Mouse (Mus musculus): ENCODE data around the gene Olfr646. TPM values are rescaled to one million over a fixed set of nuclear protein-coding genes. Genes with fewer than 3 reads are reported as not detected.

Olfr646 gene
- polyA plus RNA-seq, 1 experiment from 2014 or later, result not detected

- Histone ChIP-seq H3K27ac (ENCODE audit: low read depth) (no peak within 1 kb of the TSS), H3K9ac (replicated peaks) (no peak within 1 kb of the TSS), H3K4me1 (ENCODE audit: insufficient read depth) (no peaks in the 10 kb centered on the region), H3K27me3 (ENCODE audit: insufficient read depth, low read length) (no peaks in the 10 kb centered on the region), H3K9me3 (ENCODE audit: low read length) (no peaks in the 10 kb centered on the region), H3K4me3 (ENCODE audit: low read depth, low read length) (no peak within 1 kb of the TSS), H3K4me2 (ENCODE audit: low read depth, low read length) (no peak within 1 kb of the TSS), H3K36me3 (replicated peaks; ENCODE audit: insufficient read depth, low read length) (no peaks in the 10 kb centered on the region)
- 80% methylated on average over 5 of the region's 5 CpGs for WGBS (ENCODE audit: insufficient replicate concordance)
- no peak for ATAC-seq
- DNase-seq, result no peak
- TF ChIP-seq EP300 (IDR thresholded peaks at IDR 0.05; ENCODE audit: low read depth) (no peak), CTCF (IDR thresholded peaks at IDR 0.05; ENCODE audit: low read depth) (no peak)
These were observed 25.1 kb downstream of the Olfr646 start, which contains the start of gene Ubqln5 for GRCm38 (mm10) chr7:104129726-104130125. Gene Ubqln5 (minus strand): TSS chr7:104129826.

GRCm38 (mm10) chr7:104137305-104137704 is 32.6 kb downstream of the Olfr646 start, which contains the start of gene Olfr643:
Gene Olfr643 (minus strand): TSS chr7:104137405.
- Histone ChIP-seq H3K27ac (ENCODE audit: low read depth) (no peak within 1 kb of the TSS), H3K4me2 (ENCODE audit: low read depth, low read length) (no peak within 1 kb of the TSS), H3K9ac (replicated peaks) (no peak within 1 kb of the TSS), H3K36me3 (replicated peaks; ENCODE audit: insufficient read depth, low read length) (no peaks in the 10 kb centered on the region), H3K4me1 (ENCODE audit: insufficient read depth) (no peaks in the 10 kb centered on the region), H3K27me3 (ENCODE audit: insufficient read depth, low read length) (no peaks in the 10 kb centered on the region), H3K9me3 (ENCODE audit: low read length) (no peaks in the 10 kb centered on the region), H3K4me3 (ENCODE audit: low read depth, low read length) (no peak within 1 kb of the TSS)
- no peak for DNase-seq
- TF ChIP-seq CTCF (IDR thresholded peaks at IDR 0.05; ENCODE audit: low read depth) (no peak), EP300 (IDR thresholded peaks at IDR 0.05; ENCODE audit: low read depth) (no peak)
- ATAC-seq, result no peak
- 75% methylated on average over 5 of the region's 5 CpGs for WGBS (ENCODE audit: insufficient replicate concordance)

GRCm38 (mm10) chr7:104143179-104143578 is 38.5 kb downstream of the Olfr646 start, which contains the start of gene Ubqln3:
Gene Ubqln3 (minus strand): TSS chr7:104143279.
- H3K9me3 ChIP-seq (ENCODE audit: low read length), result no peaks in the 10 kb centered on the region
- TF ChIP-seq EP300 (IDR thresholded peaks at IDR 0.05; ENCODE audit: low read depth), result no peak
- TF ChIP-seq CTCF (IDR thresholded peaks at IDR 0.05; ENCODE audit: low read depth), result no peak
- H3K27me3 ChIP-seq (ENCODE audit: insufficient read depth, low read length), result no peaks in the 10 kb centered on the region
- no peak within 1 kb of the TSS for H3K4me2 ChIP-seq (ENCODE audit: low read depth, low read length)
- H3K36me3 ChIP-seq (replicated peaks; ENCODE audit: insufficient read depth, low read length), result no peaks in the 10 kb centered on the region
- ATAC-seq (no peak), DNase-seq (no peak)
- no peaks in the 10 kb centered on the region for H3K4me1 ChIP-seq (ENCODE audit: insufficient read depth)
- H3K9ac ChIP-seq (replicated peaks), result no peak within 1 kb of the TSS
- WGBS (ENCODE audit: insufficient replicate concordance), result 70% methylated on average over 3 of the region's 3 CpGs
- no peak within 1 kb of the TSS for H3K4me3 ChIP-seq (ENCODE audit: low read depth, low read length)
- no peak within 1 kb of the TSS for H3K27ac ChIP-seq (ENCODE audit: low read depth)

- DNase-seq (no peak), ATAC-seq (no peak)
- Histone ChIP-seq H3K27ac (ENCODE audit: low read depth) (no peak within 1 kb of the TSS), H3K4me2 (ENCODE audit: low read depth, low read length) (no peak within 1 kb of the TSS), H3K36me3 (replicated peaks; ENCODE audit: insufficient read depth, low read length) (no peaks in the 10 kb centered on the region), H3K27me3 (ENCODE audit: insufficient read depth, low read length) (no peaks in the 10 kb centered on the region), H3K4me1 (ENCODE audit: insufficient read depth) (no peaks in the 10 kb centered on the region), H3K4me3 (ENCODE audit: low read depth, low read length) (no peak within 1 kb of the TSS), H3K9me3 (ENCODE audit: low read length) (no peaks in the 10 kb centered on the region), H3K9ac (replicated peaks) (no peak within 1 kb of the TSS)
- TF ChIP-seq CTCF (IDR thresholded peaks at IDR 0.05; ENCODE audit: low read depth), result no peak
- TF ChIP-seq EP300 (IDR thresholded peaks at IDR 0.05; ENCODE audit: low read depth), result no peak
- 78% methylated on average over 2 of the region's 2 CpGs for WGBS (ENCODE audit: insufficient replicate concordance)
These were observed 45.8 kb downstream of the Olfr646 start, which contains the start of gene Ubqlnl for GRCm38 (mm10) chr7:104150456-104150855. Gene Ubqlnl (minus strand): TSS chr7:104150556.

Other genes with a start within 250 kb of the Olfr646 start
- gene Olfr66, start 218.6 kb upstream of the Olfr646 start, polyA plus RNA-seq (2015; fragmentation: Nextera tagmentation; extraction: Ambion mirVana), result not detected in 2 replicates
- not detected in 2 replicates for gene Olfr64, start 210.4 kb upstream of the Olfr646 start, polyA plus RNA-seq (2015; fragmentation: Nextera tagmentation; extraction: Ambion mirVana)
- gene Olfr65, start 201.4 kb upstream of the Olfr646 start, polyA plus RNA-seq (2015; fragmentation: Nextera tagmentation; extraction: Ambion mirVana), result not detected in 2 replicates
- not detected in 2 replicates for gene Olfr631, start 176.0 kb upstream of the Olfr646 start, polyA plus RNA-seq (2015; fragmentation: Nextera tagmentation; extraction: Ambion mirVana)
- 0.06 TPM in 1 of 2 replicates, not detected in the other for gene Olfr632, start 170.5 kb upstream of the Olfr646 start, polyA plus RNA-seq (2015; fragmentation: Nextera tagmentation; extraction: Ambion mirVana)
- not detected in 2 replicates for gene Olfr633, start 160.4 kb upstream of the Olfr646 start, polyA plus RNA-seq (2015; fragmentation: Nextera tagmentation; extraction: Ambion mirVana)
- not detected in 2 replicates for gene Olfr635, start 133.7 kb upstream of the Olfr646 start, polyA plus RNA-seq (2015; fragmentation: Nextera tagmentation; extraction: Ambion mirVana)
- not detected in 2 replicates for gene Olfr638, start 106.1 kb upstream of the Olfr646 start, polyA plus RNA-seq (2015; fragmentation: Nextera tagmentation; extraction: Ambion mirVana)
- gene Olfr639, start 87.6 kb upstream of the Olfr646 start, polyA plus RNA-seq (2015; fragmentation: Nextera tagmentation; extraction: Ambion mirVana), result not detected in 2 replicates
- not detected in 2 replicates for gene Olfr640, start 79.3 kb upstream of the Olfr646 start, polyA plus RNA-seq (2015; fragmentation: Nextera tagmentation; extraction: Ambion mirVana)
- gene Olfr641, start 69.4 kb upstream of the Olfr646 start, polyA plus RNA-seq (2015; fragmentation: Nextera tagmentation; extraction: Ambion mirVana), result not detected in 2 replicates
- not detected in 2 replicates for gene Olfr642, start 52.2 kb upstream of the Olfr646 start, polyA plus RNA-seq (2015; fragmentation: Nextera tagmentation; extraction: Ambion mirVana)
- gene 4930516K23Rik, start 43.4 kb upstream of the Olfr646 start, polyA plus RNA-seq (2015; fragmentation: Nextera tagmentation; extraction: Ambion mirVana), result not detected in 2 replicates
- gene Olfr644, start 33.0 kb upstream of the Olfr646 start, polyA plus RNA-seq (2015; fragmentation: Nextera tagmentation; extraction: Ambion mirVana), result not detected in 2 replicates
- gene Olfr645, start 19.4 kb upstream of the Olfr646 start, polyA plus RNA-seq (2015; fragmentation: Nextera tagmentation; extraction: Ambion mirVana), result not detected in 2 replicates
- gene Ubqln5, start 25.0 kb downstream of the Olfr646 start, polyA plus RNA-seq (2015; fragmentation: Nextera tagmentation; extraction: Ambion mirVana), result not detected in 2 replicates
- gene Olfr643, start 32.5 kb downstream of the Olfr646 start, polyA plus RNA-seq (2015; fragmentation: Nextera tagmentation; extraction: Ambion mirVana), result not detected in 2 replicates
- not detected in 2 replicates for gene Ubqln3, start 38.4 kb downstream of the Olfr646 start, polyA plus RNA-seq (2015; fragmentation: Nextera tagmentation; extraction: Ambion mirVana)
- not detected in 2 replicates for gene Ubqlnl, start 45.7 kb downstream of the Olfr646 start, polyA plus RNA-seq (2015; fragmentation: Nextera tagmentation; extraction: Ambion mirVana)
- not detected in 2 replicates for gene Olfm5, start 60.0 kb downstream of the Olfr646 start, polyA plus RNA-seq (2015; fragmentation: Nextera tagmentation; extraction: Ambion mirVana)
- not detected in 2 replicates for gene Olfr648, start 78.5 kb downstream of the Olfr646 start, polyA plus RNA-seq (2015; fragmentation: Nextera tagmentation; extraction: Ambion mirVana)
- not detected in 2 replicates for gene Olfr649, start 91.1 kb downstream of the Olfr646 start, polyA plus RNA-seq (2015; fragmentation: Nextera tagmentation; extraction: Ambion mirVana)
- gene Trim6, start 113.9 kb downstream of the Olfr646 start, polyA plus RNA-seq (2015; fragmentation: Nextera tagmentation; extraction: Ambion mirVana), result 0.25 and 0.27 TPM in 2 replicates
- 2.6 and 2.8 TPM in 2 replicates for gene Trim34a, start 139.6 kb downstream of the Olfr646 start, polyA plus RNA-seq (2015; fragmentation: Nextera tagmentation; extraction: Ambion mirVana)
- 0.63 and 0.92 TPM in 2 replicates for gene Trim5, start 183.2 kb downstream of the Olfr646 start, polyA plus RNA-seq (2015; fragmentation: Nextera tagmentation; extraction: Ambion mirVana)
- 5.7 and 6.7 TPM in 2 replicates for gene Trim12a, start 210.6 kb downstream of the Olfr646 start, polyA plus RNA-seq (2015; fragmentation: Nextera tagmentation; extraction: Ambion mirVana)
- gene Trim34b, start 224.6 kb downstream of the Olfr646 start, polyA plus RNA-seq (2015; fragmentation: Nextera tagmentation; extraction: Ambion mirVana), result 0.24 TPM in 1 of 2 replicates, not detected in the other
- gene Trim12c, start 248.5 kb downstream of the Olfr646 start, polyA plus RNA-seq (2015; fragmentation: Nextera tagmentation; extraction: Ambion mirVana), result 1.8 and 1.9 TPM in 2 replicates

Measured in liver, postnatal 0 days (tissue).